Mouse (Mus musculus): ENCODE data around the gene Ahcyl1. TPM values are rescaled to one million over a fixed set of nuclear protein-coding genes. Genes with fewer than 3 reads are reported as not detected.

Ahcyl1 gene
- 61.5 and 74.7 TPM in 2 replicates for polyA plus RNA-seq (2015; fragmentation: Nextera tagmentation; extraction: Ambion mirVana)

DNA sequence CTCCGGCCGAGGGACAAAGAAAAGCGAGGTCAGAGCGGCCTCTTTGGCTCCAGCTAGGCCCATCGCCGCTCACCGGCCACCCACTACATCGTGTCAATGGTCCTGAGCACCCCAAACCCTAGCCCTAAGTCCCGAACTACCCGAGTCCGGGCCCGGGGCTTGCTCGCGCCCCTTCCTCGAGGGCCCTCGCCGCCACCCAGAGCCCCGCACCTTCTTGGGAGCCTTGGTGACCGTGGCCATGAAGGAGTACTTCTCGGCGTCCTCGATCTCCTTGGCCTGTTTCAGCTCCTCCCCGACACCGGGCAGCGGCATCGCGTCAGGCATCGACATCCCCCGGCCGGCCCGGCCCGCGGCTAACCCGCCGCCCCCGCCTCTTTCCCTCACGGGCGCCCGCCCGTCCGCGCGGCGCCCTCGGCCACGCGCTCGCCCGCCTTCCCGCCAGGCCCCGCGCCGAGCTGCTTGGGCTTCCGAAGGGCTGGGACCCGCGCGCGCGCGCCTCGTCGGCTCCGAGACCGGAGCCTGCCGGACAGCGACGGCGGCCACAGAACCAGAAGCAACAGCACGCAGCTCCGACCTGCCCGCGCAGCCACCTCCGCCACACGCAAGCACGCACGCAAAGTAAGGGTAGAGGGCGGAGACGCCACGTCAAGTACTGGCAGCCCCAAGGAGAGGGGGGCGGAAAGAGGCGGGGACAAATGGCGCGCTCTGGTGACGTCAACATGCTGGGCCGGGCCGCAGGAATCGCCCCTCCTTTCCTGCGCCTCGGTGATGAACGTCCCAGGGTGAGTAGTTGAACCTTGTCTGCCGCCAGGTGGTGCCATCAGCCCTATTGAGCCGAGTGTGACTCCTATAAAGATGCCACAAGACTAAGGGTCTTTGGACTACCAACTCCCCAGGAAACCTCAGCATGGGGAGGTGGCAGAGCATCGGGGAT, at the start of gene Ahcyl1:
Ahcyl1 (minus strand) TSS at position 613 of the 934 bp plus-strand sequence.
- WGBS, result under 1% methylated on average over 93 of the region's 93 CpGs
- Histone ChIP-seq H3K9ac (peak within 1 kb of the TSS; percentile 94), H3K9me3 (no peaks in the 10 kb centered on the region), H3K4me3 (peak within 1 kb of the TSS; percentile 87), H3K4me1 (peaks cover 18% of the 10 kb centered on the region), H3K27ac (peak within 1 kb of the TSS; percentile 96), H3K36me3 (no peaks in the 10 kb centered on the region), H3K27me3 (no peaks in the 10 kb centered on the region), H3K4me2 (peak within 1 kb of the TSS; percentile 57)
- peak; percentile 97 for ATAC-seq (ENCODE audit: insufficient number of reproducible peaks, low FRiP score, low TSS enrichment, low read depth)

DNA sequence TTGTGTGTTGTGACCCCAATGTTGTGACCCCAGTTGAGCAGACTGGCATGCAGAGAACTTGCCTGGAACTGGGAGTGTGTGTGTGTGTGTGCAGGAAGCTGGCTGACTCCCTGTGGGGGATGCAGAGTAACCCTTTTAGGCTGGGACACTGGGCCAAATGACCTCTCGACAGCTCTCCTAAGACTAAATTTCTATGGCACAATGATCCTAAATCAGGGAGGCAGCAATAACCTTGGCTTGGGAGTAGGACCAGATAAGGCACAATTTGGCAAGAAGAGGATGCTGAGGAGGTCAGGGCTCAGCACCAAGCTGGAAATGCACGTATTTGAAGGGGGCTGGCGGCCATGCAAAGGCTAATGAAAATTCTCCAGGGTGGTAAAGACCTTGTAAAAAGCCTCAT, 49.7 kb upstream of the Ahcyl1 start:
- Histone ChIP-seq H3K9me3 (no peaks in the 10 kb centered on the region), H3K36me3 (peaks cover 74% of the 10 kb centered on the region), H3K9ac (no peak overlapping the region), H3K4me1 (peaks cover 28% of the 10 kb centered on the region), H3K27ac (no peak overlapping the region), H3K4me3 (no peak overlapping the region), H3K27me3 (no peaks in the 10 kb centered on the region), H3K4me2 (no peak overlapping the region)
- ATAC-seq (ENCODE audit: insufficient number of reproducible peaks, low FRiP score, low TSS enrichment, low read depth), result no peak
- 52% methylated on average over 3 of the region's 3 CpGs for whole genome bisulfite sequencing

DNA sequence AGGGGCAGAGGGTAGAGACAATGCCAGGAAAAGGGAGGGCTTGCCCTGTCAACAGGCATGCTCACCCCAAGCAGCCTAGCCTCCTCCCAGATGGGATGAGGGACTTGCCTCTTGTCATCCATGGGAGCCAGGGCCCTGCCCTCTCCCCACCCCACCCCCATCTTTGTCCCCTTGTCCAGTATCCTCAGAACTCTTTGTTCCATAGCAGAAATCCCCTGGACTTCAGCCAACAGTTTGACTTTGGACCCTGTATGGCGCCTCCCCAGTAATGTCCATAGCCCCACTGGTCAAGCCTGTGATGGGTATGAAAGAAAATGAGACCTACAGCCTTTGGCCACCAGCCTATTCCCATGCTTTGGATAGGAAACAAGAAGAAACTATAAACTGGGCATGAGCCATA, 47.3 kb upstream of the Ahcyl1 start:
- H3K4me1 ChIP-seq, result peaks cover 45% of the 10 kb centered on the region
- H3K36me3 ChIP-seq, result peaks cover 50% of the 10 kb centered on the region
- H3K27ac ChIP-seq, result no peak overlapping the region
- no peak overlapping the region for H3K4me3 ChIP-seq
- WGBS, result 91% methylated on average over 1 of the region's 1 CpGs
- no peaks in the 10 kb centered on the region for H3K9me3 ChIP-seq
- no peak for ATAC-seq (ENCODE audit: insufficient number of reproducible peaks, low FRiP score, low TSS enrichment, low read depth)
- no peaks in the 10 kb centered on the region for H3K27me3 ChIP-seq
- no peak overlapping the region for H3K9ac ChIP-seq
- H3K4me2 ChIP-seq, result no peak overlapping the region

DNA sequence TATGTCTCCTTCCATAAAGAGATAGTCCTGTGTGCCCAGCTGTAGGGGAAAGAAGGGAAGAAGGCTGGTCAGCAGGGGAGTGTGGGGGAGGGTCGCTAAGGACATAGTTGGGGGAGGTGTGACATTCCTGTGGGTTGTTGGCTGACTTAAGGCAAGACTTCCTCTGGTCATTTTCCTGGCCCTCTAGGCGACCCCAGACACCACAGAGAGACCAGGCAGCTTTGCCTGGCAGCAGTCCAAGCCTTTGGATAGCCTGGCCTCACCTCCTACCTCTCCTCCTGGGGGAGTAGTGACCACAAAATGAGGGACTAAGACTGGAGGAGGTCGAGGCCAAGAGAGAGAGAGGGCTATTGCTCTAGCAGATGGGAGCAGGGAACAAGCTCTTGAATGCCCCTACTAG, 46.7 kb upstream of the Ahcyl1 start:
- H3K36me3 ChIP-seq, result peaks cover 45% of the 10 kb centered on the region
- H3K9me3 ChIP-seq, result no peaks in the 10 kb centered on the region
- H3K27ac ChIP-seq, result no peak overlapping the region
- H3K4me3 ChIP-seq, result no peak overlapping the region
- no peak for ATAC-seq (ENCODE audit: insufficient number of reproducible peaks, low FRiP score, low TSS enrichment, low read depth)
- no peaks in the 10 kb centered on the region for H3K27me3 ChIP-seq
- 33% methylated on average over 3 of the region's 3 CpGs for WGBS
- no peak overlapping the region for H3K9ac ChIP-seq
- H3K4me1 ChIP-seq, result peaks cover 48% of the 10 kb centered on the region
- H3K4me2 ChIP-seq, result no peak overlapping the region

DNA sequence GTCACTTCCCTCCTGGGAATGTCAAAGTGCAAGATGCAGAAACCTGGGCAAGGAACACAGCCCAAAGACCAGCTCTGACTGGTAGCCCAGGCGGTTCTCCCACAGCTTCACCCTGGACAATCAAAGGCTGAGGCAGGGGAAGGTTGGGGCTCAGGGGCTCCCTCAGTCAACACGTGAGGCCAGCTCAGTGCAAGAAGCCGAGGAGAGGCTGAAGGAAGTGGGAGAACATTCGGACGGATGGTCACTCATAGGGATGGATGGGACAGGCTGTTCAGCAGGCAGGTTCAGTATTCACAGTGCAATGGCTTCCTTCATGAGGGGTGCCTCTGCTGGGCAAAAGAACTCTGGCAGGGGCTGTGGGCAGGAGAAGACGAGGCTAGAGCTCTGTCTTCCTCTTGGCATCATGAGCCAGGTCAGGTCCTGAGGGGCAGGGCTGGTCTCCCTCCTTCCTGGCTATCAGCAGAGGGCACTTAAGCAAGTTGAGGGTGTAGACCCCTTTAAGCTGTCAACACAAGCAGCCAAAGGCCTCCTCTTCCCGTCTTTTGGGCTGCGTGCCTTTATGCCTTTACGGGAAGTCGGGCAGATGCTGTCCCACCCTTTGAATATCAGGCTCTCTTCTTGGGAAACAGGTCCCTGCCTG, 45.8 kb upstream of the Ahcyl1 start:
- H3K4me2 ChIP-seq, result no peak overlapping the region
- H3K4me1 ChIP-seq, result peaks cover 56% of the 10 kb centered on the region
- no peak overlapping the region for H3K9ac ChIP-seq
- peak overlapping the region; percentile 87 for H3K27ac ChIP-seq
- no peaks in the 10 kb centered on the region for H3K9me3 ChIP-seq
- WGBS, result 85% methylated on average over 10 of the region's 10 CpGs
- peaks cover 40% of the 10 kb centered on the region for H3K36me3 ChIP-seq
- no peak for ATAC-seq (ENCODE audit: insufficient number of reproducible peaks, low FRiP score, low TSS enrichment, low read depth)
- H3K4me3 ChIP-seq, result no peak overlapping the region
- no peaks in the 10 kb centered on the region for H3K27me3 ChIP-seq

DNA sequence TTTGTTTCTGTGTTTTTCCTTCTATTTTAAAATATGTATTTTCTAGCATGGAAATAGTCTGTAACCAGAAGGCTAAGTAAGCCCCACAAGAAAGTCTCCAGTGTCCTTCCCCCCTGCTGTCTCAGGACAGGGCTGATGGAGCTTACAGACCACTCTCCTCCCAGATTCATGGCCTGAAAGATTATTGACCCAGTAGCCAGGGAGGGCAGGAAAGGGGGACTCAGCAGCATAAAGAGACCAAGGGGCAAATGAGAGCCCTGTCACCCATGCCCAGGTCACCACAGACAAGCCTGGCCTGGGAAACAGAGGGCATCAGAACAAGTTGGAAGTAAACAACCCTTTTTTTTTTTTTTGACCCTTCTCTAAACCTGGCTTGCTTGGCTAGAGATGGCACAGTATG, 45.0 kb upstream of the Ahcyl1 start:
- ATAC-seq (ENCODE audit: insufficient number of reproducible peaks, low FRiP score, low TSS enrichment, low read depth), result no peak
- Histone ChIP-seq H3K4me2 (no peak overlapping the region), H3K27me3 (no peaks in the 10 kb centered on the region), H3K4me1 (peaks cover 56% of the 10 kb centered on the region), H3K36me3 (peaks cover 32% of the 10 kb centered on the region), H3K4me3 (no peak overlapping the region), H3K9ac (no peak overlapping the region), H3K9me3 (no peaks in the 10 kb centered on the region), H3K27ac (peak overlapping the region; percentile 87)

DNA sequence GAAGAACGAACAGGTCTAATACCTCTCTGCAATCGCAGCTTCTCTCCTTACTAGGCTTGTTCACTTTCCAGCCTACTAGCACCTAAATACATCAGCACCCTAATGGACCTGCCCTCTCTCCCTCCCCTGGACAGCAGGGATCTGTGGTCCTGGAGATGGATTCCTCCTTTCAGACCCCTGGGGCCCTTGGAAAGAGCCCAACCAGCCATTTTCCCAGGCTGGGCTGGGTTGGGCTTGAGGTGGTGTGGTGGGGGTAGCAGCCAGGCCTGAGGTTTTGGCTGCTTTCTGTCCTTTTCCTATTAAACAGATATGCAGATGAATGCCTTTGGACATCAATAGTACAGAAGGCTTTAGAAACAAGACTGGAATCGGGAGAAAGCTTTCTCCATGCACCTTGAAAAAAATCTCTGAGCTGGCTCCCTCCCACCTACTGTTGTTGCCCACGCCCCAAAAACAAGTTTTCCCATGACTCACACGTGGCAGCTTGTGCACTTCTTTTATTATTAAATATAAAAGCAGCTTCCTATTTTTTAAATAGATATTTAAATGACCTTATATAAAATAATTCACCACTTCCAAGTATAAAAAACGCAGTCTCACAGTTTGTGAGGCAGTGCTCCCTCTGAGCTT, 44.3 kb upstream of the Ahcyl1 start:
- peak overlapping the region; percentile 87 for H3K27ac ChIP-seq
- no peaks in the 10 kb centered on the region for H3K9me3 ChIP-seq
- H3K4me3 ChIP-seq, result no peak overlapping the region
- H3K4me1 ChIP-seq, result peaks cover 56% of the 10 kb centered on the region
- no peaks in the 10 kb centered on the region for H3K27me3 ChIP-seq
- peaks cover 26% of the 10 kb centered on the region for H3K36me3 ChIP-seq
- no peak overlapping the region for H3K4me2 ChIP-seq
- WGBS, result 7% methylated on average over 6 of the region's 6 CpGs
- no peak overlapping the region for H3K9ac ChIP-seq
- ATAC-seq (ENCODE audit: insufficient number of reproducible peaks, low FRiP score, low TSS enrichment, low read depth), result peak; percentile 55; the same call in 1 of the 2 replicates

DNA sequence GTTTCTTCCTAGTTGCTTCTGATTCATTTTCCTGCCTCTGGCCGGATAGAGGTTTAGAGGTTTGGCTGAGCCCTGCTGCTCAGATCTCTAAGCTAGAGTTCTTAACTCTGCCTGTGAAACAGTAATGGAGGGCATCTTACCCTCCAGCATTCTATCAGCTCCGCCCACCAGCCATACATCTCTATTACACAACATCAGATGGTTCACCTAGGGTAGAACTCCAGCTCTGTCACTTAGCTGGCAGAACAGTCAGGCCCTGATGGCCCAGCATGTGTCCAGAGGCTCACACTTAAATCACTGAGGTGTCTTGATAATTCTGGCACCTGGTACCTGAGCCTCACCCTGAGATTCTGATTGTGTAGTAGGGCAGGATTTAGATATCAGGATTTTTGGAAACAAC, 43.6 kb upstream of the Ahcyl1 start:
- Histone ChIP-seq H3K4me3 (no peak overlapping the region), H3K27ac (peak overlapping the region; percentile 87), H3K9me3 (no peaks in the 10 kb centered on the region), H3K4me1 (peaks cover 56% of the 10 kb centered on the region), H3K4me2 (no peak overlapping the region), H3K36me3 (peaks cover 21% of the 10 kb centered on the region), H3K9ac (no peak overlapping the region), H3K27me3 (no peaks in the 10 kb centered on the region)
- WGBS, result 46% methylated on average over 2 of the region's 2 CpGs
- no peak for ATAC-seq (ENCODE audit: insufficient number of reproducible peaks, low FRiP score, low TSS enrichment, low read depth)

DNA sequence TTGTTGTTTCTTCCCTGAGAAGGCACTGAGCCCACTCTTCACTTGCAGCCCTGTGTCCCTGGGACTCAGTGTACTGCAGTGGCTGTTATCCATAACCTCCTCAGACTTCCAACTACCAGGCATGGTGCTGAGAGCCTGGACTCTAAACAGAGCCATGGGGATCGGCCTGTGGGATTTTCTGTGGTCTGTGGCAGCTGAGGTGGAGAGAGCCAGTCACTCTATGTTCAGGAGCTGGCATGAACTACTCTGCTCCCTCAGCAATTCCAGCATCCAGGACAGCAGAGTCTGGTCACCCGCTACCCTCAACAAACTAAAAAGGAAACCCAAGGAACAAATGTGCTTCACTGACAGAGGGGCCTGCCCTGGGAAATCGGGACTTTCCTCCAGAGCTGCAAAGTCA, 43.1 kb upstream of the Ahcyl1 start:
- ATAC-seq (ENCODE audit: insufficient number of reproducible peaks, low FRiP score, low TSS enrichment, low read depth), result no peak
- H3K9me3 ChIP-seq, result no peaks in the 10 kb centered on the region
- 58% methylated on average over 3 of the region's 3 CpGs for WGBS

DNA sequence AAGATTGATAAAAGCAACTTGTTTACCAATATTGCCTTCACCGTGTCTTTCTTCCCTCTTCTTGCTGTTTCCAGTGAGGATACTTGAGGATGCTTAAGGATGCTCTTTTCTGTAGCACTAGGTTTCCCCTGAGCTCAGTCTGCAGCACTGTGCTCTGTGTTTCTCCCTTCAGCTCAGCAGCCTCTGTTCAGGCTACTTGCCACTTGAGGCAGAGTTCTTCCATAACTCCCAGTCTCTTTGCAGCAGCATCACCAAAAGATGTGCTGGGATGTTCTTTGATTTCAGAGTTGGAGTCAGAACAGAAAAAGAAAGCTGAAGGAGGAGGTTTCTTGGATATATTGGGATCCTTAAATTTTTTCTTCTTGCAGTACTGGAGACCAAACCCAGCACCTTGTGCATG, 42.3 kb upstream of the Ahcyl1 start:
- H3K9me3 ChIP-seq, result no peaks in the 10 kb centered on the region
- no peak overlapping the region for H3K9ac ChIP-seq
- no peak for ATAC-seq (ENCODE audit: insufficient number of reproducible peaks, low FRiP score, low TSS enrichment, low read depth)
- H3K27me3 ChIP-seq, result no peaks in the 10 kb centered on the region
- WGBS, result 80% methylated on average over 1 of the region's 1 CpGs
- no peak overlapping the region for H3K4me3 ChIP-seq
- no peak overlapping the region for H3K27ac ChIP-seq
- no peak overlapping the region for H3K4me2 ChIP-seq
- peaks cover 56% of the 10 kb centered on the region for H3K4me1 ChIP-seq
- H3K36me3 ChIP-seq, result peaks cover 9% of the 10 kb centered on the region

More for the DNA sequence above, 43.1 kb upstream of the Ahcyl1 start:
- Histone ChIP-seq H3K4me1 (peaks cover 56% of the 10 kb centered on the region), H3K9ac (no peak overlapping the region), H3K27me3 (no peaks in the 10 kb centered on the region), H3K4me3 (no peak overlapping the region), H3K27ac (peak overlapping the region; percentile 87), H3K36me3 (peaks cover 17% of the 10 kb centered on the region), H3K4me2 (no peak overlapping the region)

DNA sequence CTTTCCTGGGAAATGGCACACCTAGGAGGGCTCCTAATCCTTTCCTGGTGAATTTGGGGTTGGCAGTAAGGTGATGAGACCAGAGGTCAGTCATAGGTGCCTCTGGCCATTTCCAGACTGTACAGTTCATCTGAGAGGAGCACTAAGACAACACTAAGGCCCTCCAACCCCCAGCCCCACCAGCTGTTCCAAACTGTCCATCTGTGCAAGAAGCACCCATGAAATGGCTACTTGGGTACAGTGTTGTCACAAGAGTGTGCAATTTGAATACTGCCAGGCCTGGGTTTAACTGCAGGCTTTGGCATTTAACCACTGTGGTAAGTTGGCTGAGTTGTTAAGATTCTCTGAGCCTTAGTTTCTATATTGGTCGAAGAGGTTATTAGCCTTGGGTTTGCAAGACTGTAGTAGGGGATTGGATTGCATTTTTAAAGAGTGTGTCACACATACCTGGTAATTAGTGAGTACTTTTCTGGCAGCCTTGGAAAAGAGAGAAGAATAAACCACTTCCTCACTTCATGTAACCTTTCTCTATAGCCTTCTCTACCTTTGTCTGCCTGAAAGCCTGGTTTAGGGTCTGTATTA, 41.3 kb upstream of the Ahcyl1 start:
- Histone ChIP-seq H3K9ac (no peak overlapping the region), H3K9me3 (no peaks in the 10 kb centered on the region), H3K36me3 (peaks cover 5% of the 10 kb centered on the region), H3K27ac (no peak overlapping the region), H3K27me3 (no peaks in the 10 kb centered on the region), H3K4me2 (no peak overlapping the region), H3K4me3 (no peak overlapping the region), H3K4me1 (peaks cover 47% of the 10 kb centered on the region)
- ATAC-seq (ENCODE audit: insufficient number of reproducible peaks, low FRiP score, low TSS enrichment, low read depth), result no peak
- 30% methylated on average over 1 of the region's 1 CpGs for WGBS
